Mouse (Mus musculus): ENCODE measurements around the gene Gm17324. TPM values are rescaled to one million over a fixed set of nuclear protein-coding genes. Genes with fewer than 3 reads are reported as not detected.

Gene Gm17324
- total RNA-seq, 4 experiments from 2014 or later = 0.40 to 0.54 (median 0.47) TPM

DNA sequence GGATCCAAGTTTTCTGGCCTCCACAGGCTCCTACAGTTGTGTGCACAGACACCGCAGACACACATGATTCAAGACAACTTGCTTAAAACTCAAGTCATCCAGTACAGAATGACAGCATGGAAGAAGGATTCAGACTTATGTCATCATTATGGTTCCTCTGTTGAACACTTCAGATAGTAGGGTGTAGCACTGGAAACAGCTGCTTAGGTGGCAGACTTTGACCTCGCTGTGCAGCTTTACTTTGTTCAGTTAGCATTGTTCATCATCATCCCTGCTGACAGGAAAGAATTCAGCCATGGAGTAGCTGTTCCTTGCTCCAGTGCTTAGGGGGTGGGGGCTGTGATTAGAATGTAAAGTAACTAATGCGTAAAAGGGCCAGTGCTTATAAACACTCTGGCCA lies 17.1 kb upstream of the Gm17324 start:
- no peak for DNase-seq (ENCODE audit: low spot score in 2 of 2)

DNA sequence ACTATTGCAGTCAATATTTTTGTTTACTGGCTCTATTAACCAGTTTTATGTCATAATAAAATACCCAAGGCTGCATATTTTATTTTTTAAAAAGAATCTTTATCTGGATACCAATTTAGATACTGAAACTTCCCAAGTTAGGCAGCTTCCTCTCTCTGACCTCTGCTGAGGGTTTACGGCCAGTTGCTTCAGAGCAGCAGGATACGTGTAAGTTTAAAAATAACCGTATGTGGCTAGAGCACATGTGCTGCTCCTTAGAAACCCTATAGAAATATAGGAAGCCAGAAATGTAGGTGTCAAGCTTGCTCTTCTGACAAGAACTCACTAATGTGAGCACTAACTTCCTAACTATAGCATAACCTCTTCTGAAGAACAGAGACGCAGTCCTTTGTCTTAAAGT lies 14.8 kb upstream of the Gm17324 start:
- DNase-seq (ENCODE audit: low spot score in 2 of 2) = no peak

DNA sequence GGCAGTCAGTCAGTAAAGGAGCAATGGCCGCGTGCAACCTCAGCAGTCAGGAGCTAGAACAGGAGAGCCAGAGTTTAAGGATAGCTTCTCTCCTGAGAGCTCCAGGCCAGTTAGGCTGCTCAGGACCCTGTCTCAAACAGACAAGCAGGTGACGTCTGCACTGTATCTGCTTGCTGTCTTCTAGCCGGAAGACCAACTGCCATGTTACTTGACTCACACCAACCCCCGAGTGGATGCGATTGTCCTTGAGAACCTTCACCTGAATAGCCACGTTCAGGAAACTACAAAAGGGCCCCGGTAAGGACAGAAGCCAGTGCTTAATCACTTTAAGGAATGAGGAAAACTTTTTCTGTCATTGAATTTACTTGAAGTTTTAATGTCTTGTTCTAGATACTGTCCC lies 8.4 kb upstream of the Gm17324 start:
- no peak for DNase-seq (ENCODE audit: low spot score in 2 of 2)

DNA sequence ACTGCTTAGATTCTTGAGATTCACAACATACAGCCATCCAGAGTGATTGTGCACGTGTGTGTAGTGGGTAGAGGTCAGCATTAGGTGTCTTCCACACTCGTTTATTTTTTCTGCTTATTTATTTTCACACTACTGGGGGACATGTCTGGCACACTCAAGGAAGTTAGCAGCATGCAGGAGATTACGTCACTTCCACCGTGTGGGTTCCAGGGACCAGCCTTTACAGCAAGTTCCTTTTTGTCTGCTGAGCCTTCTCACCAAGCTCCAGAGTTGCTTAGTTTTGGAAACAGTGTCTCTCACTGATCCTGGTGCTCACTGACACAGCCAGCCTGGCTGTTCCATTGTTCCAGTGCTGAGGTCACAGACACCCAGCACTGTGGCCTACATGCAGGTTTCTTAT lies 2.8 kb upstream of the Gm17324 start:
- no peak for DNase-seq (ENCODE audit: low spot score in 2 of 2)

DNA sequence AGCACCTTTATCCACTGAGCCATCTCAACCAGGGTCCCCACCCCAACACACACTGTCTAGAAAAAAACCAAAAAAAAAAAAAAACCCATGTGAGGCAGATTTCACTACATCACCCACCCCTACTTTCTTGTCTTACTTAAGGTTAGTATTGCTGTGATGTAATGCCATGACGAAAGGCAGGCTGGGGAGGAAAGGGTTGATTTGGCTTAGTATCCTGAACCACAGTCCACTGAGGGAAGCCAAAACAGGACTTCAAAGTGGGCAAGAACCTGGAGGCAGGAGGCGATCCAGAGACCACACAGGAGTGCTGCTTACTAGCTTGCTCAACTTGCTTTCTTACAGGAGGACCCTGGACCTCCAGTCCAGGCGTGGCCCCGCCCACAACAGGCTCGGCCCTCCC lies 1.8 kb upstream of the Gm17324 start:
- DNase-seq (ENCODE audit: low spot score in 2 of 2) = no peak

DNA sequence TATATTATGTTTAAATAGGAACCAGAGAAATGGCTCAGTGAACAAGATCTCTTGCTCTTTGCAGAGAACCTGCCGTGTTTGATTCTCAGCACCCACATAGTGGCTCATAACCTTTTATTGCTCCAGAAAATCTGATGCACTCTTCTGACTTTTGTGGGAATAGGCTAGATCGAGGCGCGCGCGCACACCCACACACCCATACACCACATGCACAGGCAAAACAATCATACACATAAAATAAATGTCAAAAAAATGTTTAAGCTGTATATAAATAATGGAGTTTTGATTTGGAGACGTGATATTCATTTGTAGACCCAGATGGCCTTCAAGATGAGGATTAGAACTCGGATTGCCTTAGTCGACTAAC lies 997 bp downstream of the Gm17324 start:
- no peak for DNase-seq (ENCODE audit: low spot score in 2 of 2)

DNA sequence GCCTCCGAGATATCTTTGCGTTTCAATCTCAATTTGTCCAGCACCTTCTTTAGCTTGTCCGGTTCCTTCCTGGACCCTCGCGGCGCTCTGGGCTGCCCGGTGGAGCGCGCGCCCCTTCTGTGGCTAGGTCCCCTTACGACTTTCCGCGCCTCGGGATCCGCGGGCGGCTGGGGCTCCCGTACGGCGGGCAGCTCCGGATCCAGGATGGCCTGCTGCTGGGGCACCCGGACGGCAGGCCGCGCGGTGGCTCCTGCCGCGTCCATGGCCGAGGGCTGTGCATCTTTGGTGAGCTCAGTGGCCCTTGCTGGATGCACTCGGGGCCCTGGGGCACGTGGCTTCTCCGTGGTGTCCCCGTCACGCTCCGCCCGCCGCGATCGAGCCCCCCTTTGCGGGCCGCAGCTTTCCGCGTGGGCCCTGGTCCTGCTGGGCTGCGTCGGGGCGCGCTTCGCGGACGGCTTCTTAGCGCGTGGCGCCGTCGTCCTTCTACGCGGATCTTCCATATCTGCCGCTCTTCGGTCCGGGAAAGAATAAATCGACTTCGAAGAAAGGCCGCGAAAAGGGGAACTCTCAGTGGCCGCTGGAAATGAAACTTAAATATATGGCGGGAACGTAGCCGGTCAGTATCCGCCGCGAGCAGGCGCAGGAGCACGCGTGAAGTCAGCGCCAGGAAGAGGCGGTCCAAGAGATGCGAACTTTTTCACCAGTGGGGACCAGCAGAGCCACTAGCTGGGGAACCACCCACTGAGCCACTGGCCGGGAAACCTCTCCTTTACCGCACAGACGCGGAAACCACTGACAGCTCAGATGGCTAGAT lies 5.8 kb downstream of the Gm17324 start, which contains the start of gene Cgas:
Cgas (minus strand) TSS at position 659 of the 814 bp plus-strand sequence.
- DNase-seq (ENCODE audit: low spot score in 2 of 2) = no peak

DNA sequence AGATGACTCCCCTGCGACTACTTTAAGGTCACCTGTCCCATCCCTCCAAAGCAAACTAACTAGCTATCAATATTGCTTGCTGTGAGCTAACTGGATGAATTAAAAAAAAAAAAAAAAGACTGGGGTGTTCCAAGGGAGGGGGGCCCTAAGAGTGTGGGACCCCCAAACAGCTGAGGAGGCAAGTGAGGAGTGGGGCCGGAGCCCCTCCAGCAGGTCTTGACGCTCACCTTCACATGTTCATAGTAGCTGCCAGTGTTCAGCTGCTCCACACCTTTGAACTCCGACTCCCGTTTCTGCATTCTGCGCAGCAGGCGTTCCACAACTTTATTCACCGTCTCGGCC lies 6.4 kb downstream of the Gm17324 start:
- DNase-seq (ENCODE audit: low spot score in 2 of 2) = no peak

DNA sequence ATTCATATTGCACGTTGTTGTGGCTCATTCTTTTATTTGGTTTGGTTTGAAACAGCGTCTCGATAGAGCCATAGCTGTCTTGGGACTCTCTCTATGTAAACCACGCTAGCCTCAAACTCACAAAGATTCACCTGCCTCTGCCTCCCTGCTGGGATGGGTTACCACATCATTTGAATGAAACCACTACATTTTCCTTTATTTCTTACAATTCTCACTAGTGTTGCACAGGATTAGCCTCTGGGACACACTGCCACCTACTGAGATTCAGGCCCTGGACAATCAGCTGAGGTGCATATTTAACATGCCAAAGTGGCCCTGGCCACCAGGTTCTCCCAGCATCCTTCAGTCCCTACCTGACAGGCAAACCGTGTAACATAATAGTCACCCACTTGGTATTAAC lies 9.2 kb downstream of the Gm17324 start:
- no peak for DNase-seq (ENCODE audit: low spot score in 2 of 2)

DNA sequence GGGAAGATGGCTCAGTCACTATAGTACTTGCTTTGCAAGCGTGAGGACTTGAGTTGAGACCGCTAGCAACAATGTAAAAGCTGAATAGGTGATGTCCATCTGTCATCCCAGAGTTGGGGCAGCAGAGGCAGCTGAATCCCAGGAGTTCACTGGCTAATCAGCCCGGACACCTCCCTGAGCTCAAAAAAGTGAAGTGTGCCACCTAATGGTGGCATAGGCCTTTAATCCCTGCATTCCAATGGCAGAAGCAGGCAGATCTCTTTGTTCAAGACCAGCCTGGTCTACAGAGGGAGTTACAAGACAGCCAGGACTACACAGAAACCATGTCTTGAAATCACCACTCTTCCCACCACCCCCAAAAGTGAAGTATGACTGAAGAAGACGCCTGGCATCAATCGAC lies 16.1 kb downstream of the Gm17324 start:
- DNase-seq (ENCODE audit: low spot score in 2 of 2) = no peak

DNA sequence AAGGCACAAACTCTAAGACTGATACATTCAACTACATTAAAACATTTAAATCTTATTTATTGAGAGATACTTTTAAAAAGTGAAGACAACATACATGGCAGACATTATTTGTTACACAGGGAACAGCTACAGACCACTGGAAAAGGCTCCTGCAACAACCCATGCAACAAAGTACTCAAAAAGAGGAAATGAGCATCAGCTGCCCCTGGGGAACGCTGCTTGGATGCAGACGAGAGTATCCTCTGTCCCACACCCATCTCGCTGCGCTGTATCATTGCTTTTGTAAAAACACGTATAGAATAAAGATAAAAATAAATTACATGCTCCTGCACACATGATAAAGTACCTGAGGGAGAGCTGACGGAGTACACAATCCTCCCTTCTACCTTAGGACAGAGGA lies 18.1 kb downstream of the Gm17324 start:
- DNase-seq (ENCODE audit: low spot score in 2 of 2) = no peak

DNA sequence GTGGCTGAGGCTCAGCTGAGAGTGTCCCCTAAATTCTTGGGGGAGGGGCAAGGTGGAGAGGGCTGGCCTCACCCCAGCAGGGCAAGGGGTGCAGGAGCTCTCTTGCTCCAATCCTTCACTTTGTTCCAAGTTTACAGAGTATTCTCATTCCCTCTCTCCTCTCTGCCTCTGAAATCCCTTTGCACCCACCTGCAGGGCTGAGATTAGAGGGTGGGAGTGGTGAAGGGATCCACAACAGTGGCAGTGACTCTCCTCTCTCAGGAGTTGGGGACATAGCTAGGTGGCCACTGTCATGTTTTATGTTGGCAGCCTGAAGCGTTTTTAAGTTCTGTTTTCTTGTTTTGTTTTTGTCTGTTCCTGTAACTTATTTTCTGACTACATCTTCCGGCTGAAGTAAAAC lies 19.0 kb downstream of the Gm17324 start:
- no peak for DNase-seq (ENCODE audit: low spot score in 2 of 2)

DNA sequence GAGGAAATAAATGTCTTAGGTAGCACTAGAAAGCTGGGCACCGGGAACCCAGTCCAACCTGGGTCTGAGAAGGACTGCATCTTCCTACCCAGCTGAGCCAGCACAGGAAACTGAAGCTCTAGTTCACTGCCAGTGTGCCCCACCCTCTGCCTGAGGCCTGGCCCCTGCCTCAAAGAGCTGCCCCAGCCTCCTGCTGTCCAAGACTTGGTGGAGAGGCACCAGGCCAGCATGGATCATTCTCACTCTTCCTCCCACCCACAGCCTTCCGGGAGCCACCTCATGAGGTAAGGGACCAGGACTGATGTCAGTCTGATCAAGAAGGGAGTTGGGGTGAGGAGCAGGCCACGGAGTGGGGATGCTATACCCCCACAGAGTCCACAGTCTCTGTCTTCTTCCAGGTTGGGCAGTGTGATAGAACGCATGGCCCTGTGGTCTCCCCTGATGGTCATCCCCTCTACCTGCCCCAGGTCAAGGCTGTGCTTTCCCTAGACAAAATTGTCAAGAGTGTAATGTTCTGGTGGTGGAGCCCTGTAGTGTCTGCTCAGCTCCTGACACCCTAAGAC lies 19.6 kb downstream of the Gm17324 start:
- DNase-seq (ENCODE audit: low spot score in 2 of 2) = no peak

DNA sequence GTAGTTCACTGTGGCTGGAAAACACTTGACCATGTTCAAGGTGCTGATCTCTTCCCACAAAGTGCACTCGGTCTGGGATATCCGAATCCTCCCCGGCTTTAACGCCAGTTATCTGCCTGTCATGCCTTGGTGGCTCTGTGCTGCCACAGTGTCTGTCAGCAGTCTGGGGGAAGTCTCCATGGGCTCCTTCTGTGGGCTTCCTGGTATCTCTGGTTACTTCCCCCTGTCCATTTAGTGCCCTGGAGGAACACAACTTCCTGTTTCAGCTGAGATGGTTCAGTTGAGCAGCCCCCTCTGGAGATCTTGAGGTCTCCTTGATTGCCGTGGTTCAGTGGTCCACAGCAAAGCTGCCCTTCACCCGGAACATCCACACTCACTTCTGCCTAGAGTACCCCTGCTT lies 20.4 kb downstream of the Gm17324 start:
- no peak for DNase-seq (ENCODE audit: low spot score in 2 of 2)

DNA sequence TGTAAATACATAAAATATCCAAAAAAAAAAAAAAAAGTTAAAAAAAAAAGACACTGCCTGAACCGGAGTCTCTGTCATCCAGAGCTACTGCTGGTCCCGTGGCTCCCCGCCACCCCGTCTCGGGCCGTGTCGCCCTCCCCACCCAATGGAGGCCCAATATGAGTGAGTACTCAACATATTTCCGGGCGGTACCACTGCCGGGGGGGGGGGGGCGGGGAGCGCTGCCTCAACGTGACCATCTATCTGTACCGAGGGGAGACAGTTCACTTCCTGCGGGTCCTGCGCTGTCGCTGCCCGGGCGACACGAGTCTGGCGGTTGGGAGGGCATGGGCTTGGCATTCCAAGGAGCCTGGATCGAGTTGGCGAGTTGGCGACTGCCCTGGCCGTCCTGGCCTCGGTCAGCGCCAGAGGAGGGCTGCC lies 21.2 kb downstream of the Gm17324 start:
- DNase-seq (ENCODE audit: low spot score in 2 of 2) = no peak

DNA sequence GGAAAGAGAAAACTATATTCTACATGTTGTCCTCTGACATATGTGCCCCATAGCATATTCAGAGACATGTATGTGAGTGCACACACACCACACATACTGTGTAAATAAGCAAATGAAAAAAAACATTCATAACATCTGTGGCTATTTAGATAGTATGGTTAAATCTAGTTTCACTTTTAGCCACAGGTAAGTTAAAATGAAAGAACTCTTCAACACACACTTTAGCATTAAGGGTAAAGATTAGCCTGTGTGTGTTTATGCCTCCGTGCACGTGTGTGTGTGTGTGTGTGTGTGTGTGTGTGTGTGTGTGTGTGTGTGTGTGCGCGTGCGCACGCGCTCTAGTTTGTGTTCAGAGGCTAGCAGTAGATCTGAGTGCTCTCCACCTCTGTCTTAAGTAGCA lies 47.0 kb downstream of the Gm17324 start:
- no peak for DNase-seq (ENCODE audit: low spot score in 2 of 2)

DNA sequence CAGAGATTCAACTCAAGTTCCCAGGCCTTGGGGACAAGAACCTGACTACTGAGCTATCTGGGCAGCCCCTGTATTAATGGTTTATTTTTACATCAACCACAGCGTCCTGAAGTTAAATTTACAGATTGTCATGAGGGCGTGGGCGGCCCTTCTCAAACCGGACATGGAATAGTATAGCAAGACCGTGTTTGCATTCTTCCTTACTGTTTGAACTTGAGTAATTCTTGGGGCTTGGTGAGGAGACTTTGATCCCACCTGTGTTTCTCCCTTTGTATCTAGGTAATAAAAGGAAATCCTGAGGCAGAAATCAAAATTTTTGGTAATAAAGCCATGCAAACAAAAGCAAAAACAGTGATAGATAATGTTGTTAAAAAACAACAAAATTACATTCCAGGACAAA lies 48.0 kb downstream of the Gm17324 start:
- no peak for DNase-seq (ENCODE audit: low spot score in 2 of 2)

Small RNA genes within 50 kb of the gene (microRNA-seq; reads per million reads assigned to microRNA genes)
- gene Gm26377 = 0 reads per million in 2 experiments

Other genes with a start within 250 kb of the Gm17324 start
- under 1 TPM in 1 of 4 experiments, not detected in 3; 0.60 TPM for gene Gsta1, start 218.1 kb downstream of the Gm17324 start, total RNA-seq (2022)
- not detected for gene Gm3776, start 191.7 kb downstream of the Gm17324 start, total RNA-seq (2022)
- gene Gm10639, start 158.9 kb downstream of the Gm17324 start, total RNA-seq (2022) = not detected
- not detected for gene Omt2a, start 134.0 kb downstream of the Gm17324 start, total RNA-seq (2022)
- not detected for gene Omt2b, start 121.2 kb downstream of the Gm17324 start, total RNA-seq (2022)
- not detected for gene Gsta2, start 93.0 kb downstream of the Gm17324 start, total RNA-seq (2022)
- under 1 TPM in 1 of 4 experiments, not detected in 3; 0.65 TPM for gene Dppa5a, start 80.6 kb downstream of the Gm17324 start, total RNA-seq (2022)
- gene Ooep, start 70.1 kb downstream of the Gm17324 start, total RNA-seq (2022) = not detected
- under 1 TPM in 2 of 4 experiments, not detected in 2; 0.25 to 0.33 TPM for gene Ddx43, start 53.0 kb downstream of the Gm17324 start, total RNA-seq (2022)
- gene Cgas, start 5.5 kb downstream of the Gm17324 start, total RNA-seq (2022) = 1 to 10 TPM in 1 of 4 experiments, under 1 TPM in 3; 0.52 to 1.1 (median 0.65) TPM
- gene Mto1, start 578 bp downstream of the Gm17324 start, total RNA-seq (2022) = 10 to 100 TPM; 22.9 to 29.3 (median 26.9) TPM
- 1,000 to 10,000 TPM; 2,343 to 2,844 (median 2,594) TPM for gene Eef1a1, start 40.4 kb upstream of the Gm17324 start, total RNA-seq (2022)
- gene Slc17a5, start 139.3 kb upstream of the Gm17324 start, total RNA-seq (2022) = 10 to 100 TPM; 17.2 to 20.3 (median 19.2) TPM
- gene Cd109, start 166.8 kb upstream of the Gm17324 start, total RNA-seq (2022) = 1 to 10 TPM in 3 of 4 experiments, under 1 TPM in 1; 0.53 to 1.5 (median 1.2) TPM